Mouse (Mus musculus): ENCODE data around the gene Olfr1253. TPM values are rescaled to one million over a fixed set of nuclear protein-coding genes. Genes with fewer than 3 reads are reported as not detected.

Olfr1253 gene
- not detected in 2 replicates for total RNA-seq (2012; rRNA removed)

- Histone ChIP-seq H3K36me3 (ENCODE audit: control insufficient read depth, insufficient read depth, low read length, poor library complexity, severe bottlenecking) (no peaks in the 10 kb centered on the region), H3K9ac (ENCODE audit: insufficient read depth, low read depth, low read length, poor library complexity, severe bottlenecking) (no peak within 1 kb of the TSS), H3K9me3 (ENCODE audit: control insufficient read depth, insufficient read depth, low read depth, low read length) (no peaks in the 10 kb centered on the region), H3K4me1 (ENCODE audit: control insufficient read depth in 2 of 2, insufficient read depth in 2 of 2, low read length in 2 of 2, poor library complexity in 1 of 2) (no peaks in the 10 kb centered on the region), H3K4me3 (ENCODE audit: insufficient read depth in 1 of 2, low read depth in 1 of 2, low read length in 2 of 2, poor library complexity in 1 of 2, severe bottlenecking in 1 of 2) (no peak within 1 kb of the TSS), H3K27ac (ENCODE audit: insufficient read depth, low read depth, low read length, poor library complexity, severe bottlenecking) (no peak within 1 kb of the TSS)
- in situ Hi-C loops (cut with MboI; ENCODE audit: low sequenced_read_pairs in 2 of 2, unreplicated experiment in 2 of 2), result no loop called here
- TF ChIP-seq ZNF384 (IDR thresholded peaks at IDR 0.05; ENCODE audit: low read depth, low read length), result no peak
- no peak for TF ChIP-seq CHD2 (IDR thresholded peaks at IDR 0.05; ENCODE audit: low read depth, low read length)
- no peak for TF ChIP-seq ZC3H11A (IDR thresholded peaks at IDR 0.05; ENCODE audit: borderline replicate concordance, low read depth, low read length)
- TF ChIP-seq MAFK (IDR thresholded peaks at IDR 0.05; ENCODE audit: insufficient read depth, low read depth, low read length), result no peak
- no peak for TF ChIP-seq HCFC1 (IDR thresholded peaks at IDR 0.05; ENCODE audit: borderline replicate concordance, insufficient read depth, low read length)
- no peak for DNase-seq (ENCODE audit: low read depth, low spot score)
These were observed at the start of gene Olfr1253 for GRCm38 (mm10) chr2:89756990-89757389. TSS of gene Olfr1253 (minus strand) at chr2:89757090.

GRCm38 (mm10) chr2:89799583-89799982 is 42.7 kb upstream of the Olfr1253 start:
- Histone ChIP-seq H3K27ac (ENCODE audit: insufficient read depth, low read depth, low read length, poor library complexity, severe bottlenecking) (no peak overlapping the region), H3K4me1 (ENCODE audit: control insufficient read depth in 2 of 2, insufficient read depth in 2 of 2, low read length in 2 of 2, poor library complexity in 1 of 2) (no peaks in the 10 kb centered on the region), H3K36me3 (ENCODE audit: control insufficient read depth, insufficient read depth, low read length, poor library complexity, severe bottlenecking) (no peaks in the 10 kb centered on the region), H3K4me3 (ENCODE audit: insufficient read depth in 1 of 2, low read depth in 1 of 2, low read length in 2 of 2, poor library complexity in 1 of 2, severe bottlenecking in 1 of 2) (no peak overlapping the region), H3K9ac (ENCODE audit: insufficient read depth, low read depth, low read length, poor library complexity, severe bottlenecking) (no peak overlapping the region), H3K9me3 (ENCODE audit: control insufficient read depth, insufficient read depth, low read depth, low read length) (no peaks in the 10 kb centered on the region)
- DNase-seq (ENCODE audit: low read depth, low spot score), result no peak
- TF ChIP-seq CHD2 (IDR thresholded peaks at IDR 0.05; ENCODE audit: low read depth, low read length) (no peak), ZNF384 (IDR thresholded peaks at IDR 0.05; ENCODE audit: low read depth, low read length) (no peak), HCFC1 (IDR thresholded peaks at IDR 0.05; ENCODE audit: borderline replicate concordance, insufficient read depth, low read length) (no peak), MAFK (IDR thresholded peaks at IDR 0.05; ENCODE audit: insufficient read depth, low read depth, low read length) (no peak), ZC3H11A (IDR thresholded peaks at IDR 0.05; ENCODE audit: borderline replicate concordance, low read depth, low read length) (no peak)
- in situ Hi-C loops (cut with MboI; ENCODE audit: low sequenced_read_pairs in 2 of 2, unreplicated experiment in 2 of 2), result no loop called here

GRCm38 (mm10) chr2:89793519-89793918 is 36.6 kb upstream of the Olfr1253 start, which contains the start of gene Olfr1254:
TSS of gene Olfr1254 (minus strand) at chr2:89793619.
- TF ChIP-seq ZC3H11A (IDR thresholded peaks at IDR 0.05; ENCODE audit: borderline replicate concordance, low read depth, low read length), result no peak
- Histone ChIP-seq H3K4me3 (ENCODE audit: insufficient read depth in 1 of 2, low read depth in 1 of 2, low read length in 2 of 2, poor library complexity in 1 of 2, severe bottlenecking in 1 of 2) (no peak within 1 kb of the TSS), H3K9ac (ENCODE audit: insufficient read depth, low read depth, low read length, poor library complexity, severe bottlenecking) (no peak within 1 kb of the TSS), H3K36me3 (ENCODE audit: control insufficient read depth, insufficient read depth, low read length, poor library complexity, severe bottlenecking) (no peaks in the 10 kb centered on the region), H3K27ac (ENCODE audit: insufficient read depth, low read depth, low read length, poor library complexity, severe bottlenecking) (no peak within 1 kb of the TSS), H3K9me3 (ENCODE audit: control insufficient read depth, insufficient read depth, low read depth, low read length) (no peaks in the 10 kb centered on the region), H3K4me1 (ENCODE audit: control insufficient read depth in 2 of 2, insufficient read depth in 2 of 2, low read length in 2 of 2, poor library complexity in 1 of 2) (no peaks in the 10 kb centered on the region)
- DNase-seq (ENCODE audit: low read depth, low spot score), result no peak
- in situ Hi-C loops (cut with MboI; ENCODE audit: low sequenced_read_pairs in 2 of 2, unreplicated experiment in 2 of 2), result no loop called here

GRCm38 (mm10) chr2:89724912-89725311 is 32.0 kb downstream of the Olfr1253 start, which contains the start of gene Olfr1252:
TSS of gene Olfr1252 (minus strand) at chr2:89725012.
- TF ChIP-seq ZC3H11A (IDR thresholded peaks at IDR 0.05; ENCODE audit: borderline replicate concordance, low read depth, low read length) (no peak), CHD2 (IDR thresholded peaks at IDR 0.05; ENCODE audit: low read depth, low read length) (no peak), ZNF384 (IDR thresholded peaks at IDR 0.05; ENCODE audit: low read depth, low read length) (no peak), MAFK (IDR thresholded peaks at IDR 0.05; ENCODE audit: insufficient read depth, low read depth, low read length) (no peak), HCFC1 (IDR thresholded peaks at IDR 0.05; ENCODE audit: borderline replicate concordance, insufficient read depth, low read length) (no peak)
- H3K36me3 ChIP-seq (ENCODE audit: control insufficient read depth, insufficient read depth, low read length, poor library complexity, severe bottlenecking), result no peaks in the 10 kb centered on the region
- no peak within 1 kb of the TSS for H3K27ac ChIP-seq (ENCODE audit: insufficient read depth, low read depth, low read length, poor library complexity, severe bottlenecking)
- no peak within 1 kb of the TSS for H3K4me3 ChIP-seq (ENCODE audit: insufficient read depth in 1 of 2, low read depth in 1 of 2, low read length in 2 of 2, poor library complexity in 1 of 2, severe bottlenecking in 1 of 2)
- H3K4me1 ChIP-seq (ENCODE audit: control insufficient read depth in 2 of 2, insufficient read depth in 2 of 2, low read length in 2 of 2, poor library complexity in 1 of 2), result no peaks in the 10 kb centered on the region
- no peak for DNase-seq (ENCODE audit: low read depth, low spot score)
- H3K9ac ChIP-seq (ENCODE audit: insufficient read depth, low read depth, low read length, poor library complexity, severe bottlenecking), result no peak within 1 kb of the TSS
- in situ Hi-C loops (cut with MboI; ENCODE audit: low sequenced_read_pairs in 2 of 2, unreplicated experiment in 2 of 2), result no loop called here
- H3K9me3 ChIP-seq (ENCODE audit: control insufficient read depth, insufficient read depth, low read depth, low read length), result no peaks in the 10 kb centered on the region

Other genes with a start within 250 kb of the Olfr1253 start
- not detected in 2 replicates for gene Olfr1243, start 225.6 kb downstream of the Olfr1253 start, total RNA-seq (2012; rRNA removed)
- gene Olfr1245, start 178.6 kb downstream of the Olfr1253 start, total RNA-seq (2012; rRNA removed), result not detected in 2 replicates
- gene Olfr1246, start 163.9 kb downstream of the Olfr1253 start, total RNA-seq (2012; rRNA removed), result not detected in 2 replicates
- not detected in 2 replicates for gene Olfr1247, start 143.0 kb downstream of the Olfr1253 start, total RNA-seq (2012; rRNA removed)
- gene Olfr1248, start 138.8 kb downstream of the Olfr1253 start, total RNA-seq (2012; rRNA removed), result not detected in 2 replicates
- gene Olfr1249, start 122.1 kb downstream of the Olfr1253 start, total RNA-seq (2012; rRNA removed), result not detected in 2 replicates
- not detected in 2 replicates for gene Olfr1250, start 95.6 kb downstream of the Olfr1253 start, total RNA-seq (2012; rRNA removed)
- gene Olfr1251, start 85.2 kb downstream of the Olfr1253 start, total RNA-seq (2012; rRNA removed), result not detected in 2 replicates
- gene Olfr1252, start 32.1 kb downstream of the Olfr1253 start, total RNA-seq (2012; rRNA removed), result not detected in 2 replicates
- gene Olfr1254, start 36.5 kb upstream of the Olfr1253 start, total RNA-seq (2012; rRNA removed), result not detected in 2 replicates
- gene Olfr1255, start 55.0 kb upstream of the Olfr1253 start, total RNA-seq (2012; rRNA removed), result not detected in 2 replicates
- not detected in 2 replicates for gene Olfr1256, start 84.5 kb upstream of the Olfr1253 start, total RNA-seq (2012; rRNA removed)
- gene Olfr48, start 91.1 kb upstream of the Olfr1253 start, total RNA-seq (2012; rRNA removed), result not detected in 2 replicates
- gene Olfr1257, start 121.3 kb upstream of the Olfr1253 start, total RNA-seq (2012; rRNA removed), result not detected in 2 replicates
- gene Olfr1258, start 170.2 kb upstream of the Olfr1253 start, total RNA-seq (2012; rRNA removed), result not detected in 2 replicates
- not detected in 2 replicates for gene Olfr1259, start 191.6 kb upstream of the Olfr1253 start, total RNA-seq (2012; rRNA removed)
- not detected in 2 replicates for gene Olfr1260, start 217.2 kb upstream of the Olfr1253 start, total RNA-seq (2012; rRNA removed)
- not detected in 2 replicates for gene Olfr1261, start 234.1 kb upstream of the Olfr1253 start, total RNA-seq (2012; rRNA removed)
- not detected in 2 replicates for gene Olfr1262, start 243.1 kb upstream of the Olfr1253 start, total RNA-seq (2012; rRNA removed)